Mouse (Mus musculus) intestine, embryonic 15.5 days (tissue): ENCODE measurements around the gene Mab21l3. TPM values are rescaled to one million over a fixed set of nuclear protein-coding genes. Genes with fewer than 3 reads are reported as not detected.

Experiments used
- polyA plus RNA-seq: library from polyadenylated mRNA; unstranded; fragments of >200 nt; fragmentation: Nextera tagmentation; extraction: Ambion mirVana; gene quantifications from 2 replicates; pipeline ENCODE4 v1.2.1, GENCODE M21; 2015

The Mab21l3 gene
- polyA plus RNA-seq, 1 experiment from 2014 or later: 6.4 TPM

Other genes with a start within 250 kb of the Mab21l3 start
- 247 and 251 TPM in 2 replicates for gene Atp1a1, start 244.3 kb downstream of the Mab21l3 start, polyA plus RNA-seq
- 6.5 and 6.6 TPM in 2 replicates for gene Slc22a15, start 75.5 kb upstream of the Mab21l3 start, polyA plus RNA-seq
- gene Nhlh2, start 161.1 kb upstream of the Mab21l3 start, polyA plus RNA-seq: 0.06 TPM in 1 of 2 replicates, not detected in the other
- gene Casq2, start 237.5 kb upstream of the Mab21l3 start, polyA plus RNA-seq: 1.5 and 1.7 TPM in 2 replicates